Mouse (Mus musculus) megakaryocyte-erythroid progenitor cell, adult 5-6 weeks (primary cell): ENCODE data around the gene Aurkb. TPM values are rescaled to one million over a fixed set of nuclear protein-coding genes. Genes with fewer than 3 reads are reported as not detected.

Source experiments
- ATAC-seq: replicated peaks from 2 replicates; pipeline ENCODE4 v1.8.0; 2016; ENCODE audit warnings: mild to moderate bottlenecking, inconsistent platforms; ENCODE audit not compliant: severe bottlenecking, poor library complexity, low FRiP score, low TSS enrichment
- total RNA-seq, 2 experiments: library from RNA; stranded (forward) in 1 of 2; stranded (reverse) in 1 of 2; fragments of 200-1000, 215-1000 nt in 1 of 2; fragments of >200 nt in 1 of 2; fragmentation: Nextera tagmentation in 1 of 2; gene quantifications; 2 replicates each; pipeline ENCODE4 v1.2.3; 2014 to 2017

Gene Aurkb
- total RNA-seq, 2 experiments from 2014 or later, result 75.0 to 122 TPM

DNA sequence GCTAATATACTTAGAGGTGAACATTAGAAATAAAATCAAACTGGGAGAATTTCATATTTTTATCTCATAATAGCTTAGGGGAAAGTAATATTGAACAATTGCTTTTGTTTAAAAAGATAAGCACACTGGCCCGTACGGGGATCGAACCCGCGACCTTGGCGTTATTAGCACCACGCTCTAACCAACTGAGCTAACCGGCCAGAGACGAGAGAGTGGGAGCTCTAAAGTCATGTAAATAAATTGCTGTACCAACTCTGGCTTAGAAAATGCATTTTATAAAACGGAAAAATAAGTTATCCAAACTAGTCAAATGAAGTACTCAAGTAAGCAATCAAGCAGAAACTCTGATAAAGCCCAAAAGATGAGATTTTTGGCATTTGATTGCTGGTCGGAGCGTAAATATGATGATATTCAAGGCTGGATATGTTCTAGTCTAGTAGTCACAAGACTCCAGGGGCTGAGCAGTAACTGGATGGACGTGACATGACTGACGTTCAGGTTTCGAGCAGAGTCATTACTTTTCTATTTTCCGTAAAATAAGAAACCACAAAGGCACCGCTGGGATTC, 16.8 kb downstream of the Aurkb start:
- ATAC-seq, result peak; percentile 36

DNA sequence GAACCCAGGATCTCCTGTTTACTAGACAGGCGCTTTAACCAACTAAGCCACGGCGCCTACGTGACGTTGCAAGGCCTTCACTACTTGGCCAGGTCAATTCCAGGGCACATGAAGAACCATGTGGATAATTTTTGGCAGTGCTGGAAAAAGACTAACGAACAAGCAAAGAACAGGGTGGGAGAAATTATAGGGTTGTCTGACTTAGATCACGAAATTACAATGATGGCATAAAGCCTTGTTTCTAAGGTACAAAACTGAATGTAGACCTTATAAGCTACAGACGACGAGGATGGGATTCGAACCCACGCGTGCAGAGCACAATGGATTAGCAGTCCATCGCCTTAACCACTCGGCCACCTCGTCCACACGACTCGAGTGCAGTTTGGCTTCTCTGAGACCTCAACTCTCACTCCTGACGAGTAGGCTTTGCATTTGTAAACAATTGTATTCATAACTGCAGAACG, 17.3 kb downstream of the Aurkb start:
- peak; percentile 28 for ATAC-seq

DNA sequence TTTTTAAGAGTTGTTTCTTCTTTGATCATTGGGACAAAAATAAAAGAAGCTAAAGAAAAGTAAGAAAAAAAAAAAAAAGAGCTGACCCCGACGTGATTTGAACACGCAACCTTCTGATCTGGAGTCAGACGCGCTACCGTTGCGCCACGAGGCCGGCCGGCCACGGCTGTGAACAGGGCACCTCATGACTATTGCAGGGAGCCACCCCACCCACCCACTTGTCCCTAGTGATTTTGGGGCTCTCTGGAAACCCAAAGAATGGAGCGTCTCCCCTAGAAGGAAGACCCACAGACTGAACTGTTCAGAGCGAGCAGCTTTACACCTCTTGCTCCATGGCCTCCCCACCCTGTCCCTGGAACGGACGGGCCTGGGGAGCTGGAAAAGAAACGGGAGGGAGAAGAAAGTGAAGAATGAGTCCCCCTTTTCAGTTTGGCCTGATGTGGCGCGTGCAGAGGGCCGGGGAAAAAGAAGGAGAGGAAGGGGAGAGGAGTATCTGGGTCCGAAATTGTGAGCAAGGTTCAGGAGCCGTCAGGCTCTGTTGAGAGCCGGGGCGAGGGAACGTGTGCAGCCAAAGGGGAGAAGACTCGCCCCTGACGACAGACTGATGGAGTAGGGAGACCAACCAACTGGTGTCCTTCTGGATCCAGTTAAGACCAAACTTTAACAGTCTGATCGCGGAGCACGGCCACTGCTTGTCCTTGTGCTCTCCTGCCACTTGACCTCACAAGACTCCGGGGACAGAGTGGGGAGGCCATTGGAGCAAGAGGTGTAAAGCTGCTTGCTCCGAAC, 18.2 kb downstream of the Aurkb start:
- ATAC-seq, result no peak

DNA sequence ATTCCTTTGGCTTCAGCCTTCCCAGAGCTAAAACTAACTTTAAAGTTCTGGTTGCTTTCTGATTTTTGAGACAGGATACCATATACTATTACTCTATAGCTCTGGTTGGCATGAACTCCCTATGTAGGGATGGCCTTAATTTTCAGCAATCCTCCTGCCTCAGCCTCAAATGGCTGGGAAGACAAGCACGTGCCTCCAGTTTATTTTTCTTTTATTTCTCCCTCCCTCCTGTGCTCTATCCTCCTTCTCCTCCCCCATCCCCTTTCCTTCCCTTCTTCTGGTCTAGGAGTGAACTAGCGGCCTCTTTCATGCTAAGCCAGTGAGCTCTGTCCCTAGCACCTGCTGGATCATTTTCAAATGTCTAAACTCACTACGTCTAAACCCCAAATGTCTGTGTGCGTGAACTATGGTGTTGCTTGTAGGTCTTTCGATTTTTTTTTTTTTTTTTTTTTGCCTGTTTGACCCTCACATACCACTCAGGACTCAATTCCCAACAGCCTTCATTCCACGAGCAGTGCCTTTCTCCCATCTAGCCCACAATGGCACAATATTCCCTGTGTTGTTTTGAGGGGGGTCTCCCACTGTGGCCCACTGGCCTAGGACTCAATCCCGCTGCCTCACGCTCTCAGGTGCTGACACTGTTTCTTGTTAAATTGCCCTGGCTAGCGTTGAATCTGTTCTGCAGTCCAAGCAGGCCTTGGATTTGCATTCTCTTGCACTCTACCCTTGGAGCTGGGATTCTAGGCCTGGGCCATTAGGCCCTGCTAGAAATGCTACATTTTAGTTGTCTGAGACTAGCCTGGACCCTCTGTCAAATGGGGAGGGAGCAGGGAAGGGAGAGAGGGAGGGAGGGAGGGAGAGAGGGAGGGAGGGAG, 19.0 kb downstream of the Aurkb start:
- ATAC-seq, result no peak

DNA sequence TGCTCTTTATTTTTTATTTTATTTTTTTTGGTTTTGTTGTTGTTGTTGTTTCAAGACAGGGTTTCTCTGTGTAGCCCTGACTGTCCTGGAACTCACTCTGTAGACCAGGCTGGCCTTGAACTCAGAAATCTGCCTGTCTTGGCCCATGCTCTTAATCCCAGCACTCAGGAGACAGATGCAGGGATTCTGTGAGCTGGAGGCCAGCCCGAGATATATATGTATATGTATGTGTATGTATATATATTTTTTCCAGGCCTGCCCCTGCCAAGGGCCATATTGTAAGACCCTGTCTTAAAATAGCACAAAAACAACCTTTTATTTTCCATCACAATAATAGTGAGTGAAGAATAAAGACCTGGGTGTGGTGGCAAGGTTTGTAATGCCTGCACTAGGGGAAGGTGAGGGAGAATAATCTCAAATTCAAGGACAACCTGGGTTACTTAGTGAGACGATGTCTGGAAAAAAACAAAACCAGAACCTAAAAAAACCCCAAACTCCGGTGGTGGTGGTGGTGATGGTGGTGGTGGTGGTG, 20.0 kb downstream of the Aurkb start:
- ATAC-seq, result no peak

DNA sequence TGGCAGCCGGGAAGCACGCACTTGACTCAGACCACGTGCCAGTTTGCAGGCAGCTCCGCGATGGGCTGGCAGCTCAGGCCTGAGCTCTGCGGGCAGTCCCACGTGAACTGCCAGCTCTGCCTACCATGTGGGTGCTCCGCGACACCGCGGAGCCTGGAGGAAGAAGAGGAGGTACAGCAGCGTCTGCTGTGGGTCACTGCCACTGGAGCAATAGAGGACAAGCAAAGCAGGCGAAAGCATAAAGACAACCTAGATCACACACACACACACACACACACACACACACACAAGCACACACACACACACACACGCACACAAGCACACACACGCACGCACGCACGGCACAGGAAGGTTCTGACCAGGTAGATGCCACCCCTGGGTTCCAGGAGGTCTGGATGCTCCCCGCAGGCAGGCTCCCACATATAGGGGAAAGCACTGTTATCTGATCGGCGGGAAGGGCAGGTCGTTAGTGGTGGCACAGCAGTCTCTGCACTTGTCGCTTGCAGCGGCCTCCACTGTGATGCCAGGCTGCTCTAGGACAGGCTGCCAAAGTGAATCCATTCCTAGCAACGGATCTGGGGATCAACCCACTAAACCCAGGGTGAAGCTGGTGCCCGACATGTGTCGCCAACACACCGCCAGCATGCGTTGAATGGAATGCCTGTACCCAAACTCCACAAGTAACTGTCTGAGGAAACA, 20.9 kb downstream of the Aurkb start:
- peak; percentile 44 for ATAC-seq

DNA sequence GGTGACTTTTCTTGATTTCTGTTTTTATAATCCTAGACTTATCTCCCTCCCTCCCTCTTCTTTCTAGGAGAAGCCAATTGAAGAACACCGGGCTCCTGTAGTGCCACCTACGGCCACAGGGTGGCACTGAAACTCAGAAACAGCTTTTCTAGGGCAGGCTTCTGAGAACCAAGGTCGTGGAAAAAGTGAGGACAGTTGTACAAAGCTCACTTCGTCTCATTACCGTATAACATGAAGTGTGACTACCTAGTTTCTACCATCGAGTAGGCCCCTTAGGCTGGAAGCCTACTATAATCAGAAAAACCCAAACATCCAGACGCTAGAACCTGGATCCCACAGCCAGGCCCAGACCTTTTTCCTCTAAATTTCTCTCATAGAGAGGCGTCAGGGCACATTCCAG, 21.5 kb downstream of the Aurkb start:
- ATAC-seq, result no peak

DNA sequence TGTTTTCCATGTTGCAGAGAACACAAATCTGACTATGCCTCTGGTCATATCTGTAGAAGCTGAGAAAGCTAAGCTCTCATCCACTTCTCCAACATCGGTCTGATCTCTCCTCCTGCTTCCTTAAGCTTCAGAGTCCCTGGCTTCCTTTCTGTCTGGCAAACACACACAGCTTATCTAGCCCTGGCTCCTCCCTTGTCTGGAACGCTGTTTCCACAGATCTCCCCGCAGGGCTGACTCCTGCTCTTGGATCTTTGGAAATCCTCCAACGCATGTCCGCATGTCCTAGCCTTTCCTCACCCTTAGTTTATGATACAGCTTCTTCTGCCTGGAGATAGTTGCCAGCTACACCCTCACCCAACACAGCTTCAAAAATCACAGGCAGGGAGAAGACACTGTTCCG, 22.2 kb downstream of the Aurkb start:
- ATAC-seq, result no peak

DNA sequence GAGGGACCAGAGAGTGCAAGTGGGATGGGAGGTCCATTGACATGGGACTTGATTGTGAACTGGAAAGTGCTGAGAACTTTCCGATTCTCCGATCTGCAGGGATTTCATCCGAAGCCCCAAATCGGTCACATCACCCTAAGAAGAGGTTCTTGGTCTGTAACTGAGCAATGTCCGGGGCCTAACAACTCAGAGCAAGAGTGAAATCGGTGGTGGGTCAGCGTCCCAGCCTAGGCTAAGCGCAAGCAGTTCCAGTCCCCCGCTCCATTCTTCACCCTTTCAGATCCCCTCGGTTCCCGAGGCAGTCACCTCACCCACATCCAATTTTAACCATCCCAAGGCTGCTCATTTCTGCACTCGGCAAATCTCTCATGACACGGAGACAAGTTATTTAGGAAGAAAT, 24.6 kb downstream of the Aurkb start:
- no peak for ATAC-seq

DNA sequence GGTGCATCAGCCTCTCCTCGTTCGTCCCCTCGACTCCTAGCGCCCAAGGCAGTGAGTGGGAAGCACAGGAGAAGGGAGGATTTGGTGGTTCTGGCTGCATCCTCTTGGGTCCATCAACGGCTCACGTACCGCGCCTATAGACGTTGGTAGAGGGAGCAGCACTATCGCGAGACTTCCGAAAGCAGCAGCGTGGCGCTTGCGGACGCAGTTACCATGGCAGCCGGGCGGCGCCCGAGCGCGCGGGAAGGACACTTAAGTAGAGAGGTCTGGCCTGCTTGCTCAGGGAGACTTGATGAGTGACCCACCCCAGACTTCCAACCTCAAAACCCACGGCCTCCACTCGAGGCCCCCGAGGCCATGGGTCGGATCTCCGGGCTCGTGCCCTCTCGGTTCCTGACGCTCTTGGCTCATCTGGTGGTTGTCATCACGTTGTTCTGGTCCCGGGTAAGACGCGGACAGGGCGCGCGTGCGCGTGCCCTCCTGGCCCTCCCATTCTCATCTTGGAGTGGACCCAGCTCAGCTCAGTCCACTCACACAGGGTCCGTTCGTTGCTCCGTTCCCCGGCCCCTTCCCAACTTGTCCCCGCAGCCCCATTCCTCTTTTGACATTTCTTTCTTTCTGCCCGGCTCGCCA, 25.3 kb downstream of the Aurkb start, which contains the start of gene Tmem107:
Tmem107 (plus strand) TSS at position 217 of the 633 bp plus-strand sequence.
- peak; percentile 65 for ATAC-seq

DNA sequence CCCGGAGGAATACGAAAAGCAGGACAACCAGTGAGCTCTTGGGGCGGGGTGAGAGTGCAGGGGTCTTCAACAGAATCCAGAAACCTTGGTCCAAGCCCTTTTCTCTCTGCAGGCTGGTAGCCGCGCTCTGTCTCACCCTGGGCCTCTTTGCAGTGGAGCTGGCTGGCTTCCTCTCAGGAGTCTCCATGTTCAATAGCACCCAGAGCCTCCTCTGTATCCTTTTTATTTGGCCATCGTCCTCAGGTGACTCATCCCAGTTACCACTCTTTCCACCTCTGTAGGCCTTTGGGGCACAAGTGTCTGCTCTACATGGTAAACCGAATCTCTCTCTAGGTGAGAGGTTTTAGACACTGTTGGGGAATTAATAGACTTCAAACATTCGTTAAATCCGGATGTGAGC, 25.8 kb downstream of the Aurkb start:
- no peak for ATAC-seq

DNA sequence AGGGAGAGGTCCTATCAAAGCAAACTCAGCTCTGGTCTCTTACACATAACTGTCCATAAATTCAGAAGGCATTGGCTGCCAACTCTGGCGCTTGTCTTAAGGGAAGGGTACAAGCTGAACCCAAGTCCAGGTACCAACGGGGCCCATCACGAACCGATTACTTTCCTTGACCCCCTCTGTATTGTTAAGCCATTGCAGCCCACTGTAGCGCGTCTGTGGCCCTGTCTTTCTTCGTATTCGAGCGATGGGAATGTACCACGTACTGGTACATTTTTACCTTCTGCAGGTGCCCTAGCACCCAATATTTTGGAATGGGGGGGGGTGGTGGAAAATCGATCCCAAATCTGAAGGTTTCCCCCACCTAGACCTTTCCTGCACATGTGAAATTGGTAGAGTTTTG, 26.8 kb downstream of the Aurkb start:
- no peak for ATAC-seq

DNA sequence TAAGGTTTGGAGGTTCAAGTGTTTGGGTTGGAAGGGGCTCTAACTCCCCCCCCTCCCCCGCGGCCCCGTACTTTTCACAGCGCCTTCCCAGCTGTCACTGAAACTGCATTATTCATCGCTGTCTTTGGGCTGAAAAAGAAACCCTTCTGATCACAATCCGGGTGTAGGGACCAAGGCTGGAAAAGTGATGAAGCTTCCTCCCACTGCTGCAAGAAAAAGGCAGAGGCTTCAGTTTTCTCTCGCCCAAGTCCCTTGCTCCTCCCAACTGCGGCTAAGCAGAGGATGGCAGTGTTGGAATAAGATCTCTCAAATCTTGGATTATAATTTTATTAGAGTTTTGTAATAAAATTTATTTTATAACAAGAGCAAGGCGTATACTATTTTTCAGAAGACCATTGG, 27.2 kb downstream of the Aurkb start:
- no peak for ATAC-seq

DNA sequence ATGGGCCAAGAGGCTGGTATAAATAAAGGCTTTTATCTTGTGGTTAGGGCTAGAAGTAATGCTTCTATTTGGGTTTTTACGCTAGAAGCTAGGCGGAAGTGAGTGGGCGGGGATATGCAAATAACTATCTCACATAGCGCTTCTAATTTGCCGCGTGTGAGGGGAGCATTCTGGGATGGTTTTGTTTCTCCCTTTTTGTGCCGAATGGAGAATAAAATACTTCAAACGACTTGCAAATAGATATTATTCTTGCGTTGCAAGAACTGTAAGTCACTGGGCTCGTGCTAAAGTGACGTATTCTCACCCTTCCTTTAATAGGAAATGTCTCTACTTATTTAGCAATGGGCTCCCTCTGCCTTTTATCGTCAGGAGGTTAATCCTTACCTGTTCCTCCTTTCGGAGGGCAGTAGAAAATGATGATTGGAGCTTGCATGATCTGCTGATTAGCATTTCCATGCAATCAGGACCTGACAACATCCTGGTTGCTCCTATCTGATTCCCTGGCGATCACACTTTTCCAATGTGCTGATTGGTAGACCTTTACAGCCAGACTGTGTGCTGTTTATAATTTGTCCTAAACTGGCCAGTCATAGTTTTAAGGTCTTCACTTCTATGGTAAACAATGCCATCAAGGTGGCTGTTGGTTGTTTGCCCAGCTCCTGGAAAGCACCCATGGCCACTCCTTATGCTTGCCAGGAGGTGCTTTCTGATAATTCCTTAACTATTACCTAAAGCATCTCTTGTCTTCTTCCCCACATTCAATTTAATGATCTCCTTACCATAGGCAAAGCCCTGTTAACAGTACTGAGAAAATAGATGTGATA, 27.8 kb downstream of the Aurkb start:
- peak; percentile 82 for ATAC-seq

DNA sequence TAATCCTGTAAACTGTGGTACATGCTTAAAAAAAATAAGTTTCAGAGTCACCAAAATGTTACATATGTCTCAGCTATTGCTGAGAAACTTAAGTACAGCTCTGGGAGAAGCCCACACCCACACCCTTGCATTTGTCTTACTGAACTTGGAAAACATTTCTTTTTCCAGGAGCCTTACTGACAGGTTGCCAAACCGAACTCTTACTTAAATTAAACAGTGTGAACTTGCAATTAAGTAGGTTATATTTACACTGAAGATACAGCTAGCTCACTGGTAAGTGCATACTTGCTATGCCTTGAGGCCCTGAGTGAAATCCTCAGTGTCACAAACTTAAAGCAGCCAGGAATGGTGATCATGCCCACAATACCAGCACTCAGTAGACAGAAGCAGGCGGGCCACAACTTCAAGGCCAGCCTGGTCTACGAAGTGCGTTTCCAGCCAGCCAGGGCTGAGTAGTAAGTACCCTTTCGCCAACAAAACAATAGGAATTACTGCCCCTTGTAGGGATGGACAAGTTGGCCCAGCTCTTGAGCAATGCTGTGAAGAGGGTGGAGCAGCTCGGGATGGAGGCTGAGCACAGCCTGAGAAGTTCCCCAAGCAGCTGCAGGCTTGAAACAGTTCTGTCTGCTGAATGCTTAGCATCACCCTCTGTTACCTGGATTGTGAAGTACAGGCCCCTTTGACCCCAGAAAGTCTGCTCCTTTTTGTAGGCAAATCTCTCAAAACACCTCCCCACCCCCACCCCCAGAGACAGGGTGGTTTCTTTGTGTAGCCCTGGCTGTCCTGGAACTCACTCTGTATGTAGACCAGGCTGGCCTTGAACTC, 28.7 kb downstream of the Aurkb start:
- ATAC-seq, result 0 out of 2 replicates have a peak, but pooled peaks have one; percentile 5

DNA sequence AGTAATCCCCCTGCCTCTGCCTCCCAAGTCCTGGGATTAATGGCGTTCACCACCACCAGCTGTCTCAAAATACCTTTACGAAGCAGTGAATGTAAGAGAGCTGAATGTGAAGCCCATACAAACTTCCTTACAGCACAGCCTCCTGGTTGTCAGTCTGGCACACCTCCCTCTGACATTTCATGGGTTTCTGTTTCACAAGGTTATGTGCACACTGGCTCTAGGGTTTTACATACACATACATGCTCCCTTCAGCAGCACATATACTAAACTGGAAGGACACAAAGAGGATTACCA, 29.3 kb downstream of the Aurkb start:
- ATAC-seq, result no peak

DNA sequence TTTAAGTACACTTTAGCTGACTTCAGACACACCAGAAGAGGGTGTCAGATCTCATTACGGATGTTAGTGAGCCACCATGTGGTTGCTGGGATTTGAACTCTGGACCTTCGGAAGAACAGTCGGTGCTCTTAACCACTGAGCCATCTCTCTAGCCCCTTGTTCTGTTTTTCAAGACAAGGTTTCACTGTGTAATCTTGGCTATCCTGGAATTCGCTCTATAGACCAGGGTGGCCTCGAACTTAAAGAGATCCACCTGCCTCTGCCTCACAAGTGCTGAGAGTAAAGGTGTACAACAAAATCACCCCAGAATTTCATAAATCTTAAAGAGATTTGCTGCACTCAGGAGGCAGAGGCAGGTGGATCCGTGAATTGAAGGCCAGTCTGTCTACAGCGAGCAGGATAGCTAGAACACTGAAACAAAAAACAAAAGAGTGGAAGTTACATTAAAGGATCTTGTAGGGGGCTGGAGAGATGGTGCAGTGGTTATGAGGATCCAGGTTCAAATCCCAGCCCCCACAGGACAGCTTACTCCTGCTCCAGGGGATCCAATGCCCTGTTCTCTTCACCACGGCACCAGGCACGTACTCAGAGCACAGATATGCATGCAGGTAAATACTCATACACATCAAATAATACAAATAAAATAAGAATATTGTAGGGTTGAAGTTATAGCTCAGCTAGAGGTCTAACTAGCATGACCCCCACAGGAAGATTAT, 30.5 kb downstream of the Aurkb start:
- ATAC-seq, result no peak
